Mouse (Mus musculus) embryo, embryonic 11 days (tissue): Measurements from ENCODE around the gene Ano10.
"Not testable (repeated sequence)": the region's sequence is repeated elsewhere in the genome, so short reads cannot be mapped to it uniquely, and the experiment has no call there.

Experiments used
- DNase-seq: peaks from one replicate; pipeline ENCODE4 v3.0.0-alpha.2; 2015

The Ano10 gene

DNA sequence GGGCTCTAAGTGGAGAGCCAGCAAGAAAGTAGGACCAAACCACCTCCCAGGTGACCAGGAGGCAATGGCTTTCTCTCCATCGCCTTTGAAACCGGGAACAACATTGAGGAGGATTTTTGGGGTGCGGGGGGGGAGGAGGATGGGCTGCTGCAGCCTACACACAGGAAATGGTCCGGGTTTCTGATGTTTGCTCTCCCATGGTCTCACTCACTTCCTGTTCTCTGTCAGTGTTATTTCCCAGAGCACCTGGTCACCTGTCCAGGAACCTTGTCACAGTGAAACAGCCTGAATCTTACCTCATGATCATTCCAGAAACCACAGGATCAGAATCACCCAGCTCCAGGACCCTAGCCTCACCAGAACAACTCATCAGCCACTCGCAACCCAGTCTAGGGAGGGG is 100.4 kb downstream of the Ano10 start:
- DNase-seq, result no peak

- DNase-seq, result no peak
Measured at GRCm38 (mm10) chr9:122193361-122193760, 100.9 kb downstream of the Ano10 start.

- no peak for DNase-seq
Measured at GRCm38 (mm10) chr9:122188724-122189123, 105.5 kb downstream of the Ano10 start.

DNA sequence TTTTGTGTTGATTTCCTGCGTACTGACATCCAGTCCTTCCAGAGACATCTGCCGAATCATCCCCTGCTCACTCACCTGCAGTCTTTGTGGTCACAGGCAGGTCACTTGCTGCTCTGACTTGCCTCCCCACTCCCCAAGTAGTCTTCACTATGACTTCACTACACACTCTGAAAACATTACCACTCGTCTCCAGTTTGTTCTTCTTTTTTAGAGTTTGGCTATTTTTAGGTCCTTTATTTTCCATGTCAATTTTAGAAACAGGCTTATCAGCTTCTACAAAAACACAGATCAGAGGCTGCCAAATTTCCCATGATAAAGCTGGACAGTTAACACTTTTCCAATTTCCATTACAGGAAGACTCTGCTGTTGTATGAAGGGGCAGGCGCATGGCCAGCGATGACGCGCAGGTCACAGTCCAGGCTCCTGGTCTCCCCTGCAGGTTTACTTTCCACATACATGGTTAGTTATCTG is 106.7 kb downstream of the Ano10 start:
- no peak for DNase-seq

GRCm38 (mm10) chr9:122186643-122187226 is 107.5 kb downstream of the Ano10 start:
- DNase-seq, result no peak

DNA sequence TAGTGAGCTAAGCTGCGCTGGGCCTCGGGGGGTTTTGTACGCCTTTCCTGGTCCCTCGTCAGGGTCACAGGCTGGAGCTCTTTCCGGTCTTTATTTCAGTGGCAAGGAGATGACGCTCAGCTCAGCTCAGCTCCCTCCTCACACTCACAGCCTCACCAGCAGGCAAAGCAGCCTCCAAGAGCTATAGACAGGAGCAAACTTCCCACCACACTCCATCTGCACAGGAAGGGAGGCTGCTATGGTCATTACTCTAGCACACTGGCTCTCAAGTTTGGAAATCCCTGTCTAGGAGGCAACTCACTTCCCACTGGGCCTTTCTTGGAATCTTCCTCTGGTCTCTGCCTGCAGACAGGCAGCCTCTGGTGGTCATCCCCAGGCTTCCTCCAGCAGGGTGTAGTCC is 108.3 kb downstream of the Ano10 start:
- no peak for DNase-seq

- peak; percentile 77 for DNase-seq
Measured at GRCm38 (mm10) chr9:122185061-122185460, 109.2 kb downstream of the Ano10 start.

DNA sequence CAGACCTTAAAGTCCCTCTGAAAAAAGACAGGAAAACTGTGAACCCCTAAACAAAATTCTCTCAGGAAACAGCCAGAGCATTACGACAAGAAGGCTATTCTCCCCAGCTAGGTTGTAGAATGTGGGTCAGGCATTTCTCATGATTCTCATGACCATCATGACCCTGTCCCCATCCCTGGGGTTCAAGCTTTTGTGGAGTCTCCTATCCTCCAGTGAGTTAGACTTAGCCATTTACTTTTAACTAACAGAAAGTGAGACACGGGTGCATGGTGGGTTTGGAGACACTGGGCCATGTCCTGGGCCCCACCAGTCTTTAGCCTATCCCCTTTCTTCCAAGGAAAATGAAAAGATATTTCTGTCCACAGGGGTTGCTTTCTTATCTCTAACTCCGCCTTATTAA is 109.9 kb downstream of the Ano10 start:
- no peak for DNase-seq

- DNase-seq, result no peak
Measured at GRCm38 (mm10) chr9:122183074-122183473, 111.1 kb downstream of the Ano10 start.

DNA sequence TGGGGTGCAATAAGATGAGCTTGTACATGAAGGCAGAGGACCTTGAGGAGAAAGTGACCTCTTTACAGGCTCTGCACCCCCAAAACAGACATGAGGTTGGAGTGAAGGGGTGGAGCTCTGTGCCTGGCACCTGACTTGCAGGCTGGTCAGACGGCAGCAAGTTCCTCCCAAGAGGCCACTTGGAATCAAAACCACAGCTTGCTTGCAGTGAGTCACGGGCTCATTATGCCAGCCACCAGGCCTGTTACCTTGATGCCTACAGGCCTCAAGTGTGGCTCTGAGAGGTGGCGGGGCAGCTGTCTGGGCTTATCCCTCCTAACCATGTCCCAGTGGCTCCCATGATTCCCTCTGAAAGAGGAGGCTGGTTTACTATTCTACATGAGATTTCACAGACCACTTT is 114.1 kb downstream of the Ano10 start:
- no peak for DNase-seq

DNA sequence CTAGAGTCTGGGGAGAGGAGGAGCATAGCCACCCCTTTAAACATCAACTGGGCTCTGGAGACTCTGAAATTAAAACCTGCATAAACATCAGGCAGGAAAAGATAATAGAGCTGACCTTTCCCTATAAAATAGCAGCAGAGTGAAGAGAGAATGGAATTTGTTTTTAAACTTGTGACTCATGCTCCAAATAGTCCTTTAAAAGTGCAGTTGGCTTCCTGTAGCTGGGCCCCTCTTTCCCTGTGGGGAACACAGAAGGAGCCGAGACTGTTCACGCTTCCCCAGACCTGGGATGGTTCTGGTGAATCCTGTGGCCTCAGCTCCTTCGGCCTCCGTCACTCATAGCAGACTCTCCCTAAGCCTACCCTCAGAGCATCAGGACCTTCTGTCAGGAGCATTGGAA is 115.8 kb downstream of the Ano10 start:
- DNase-seq, result no peak

- DNase-seq, result no peak
Measured at GRCm38 (mm10) chr9:122177256-122178220, 116.7 kb downstream of the Ano10 start.

DNA sequence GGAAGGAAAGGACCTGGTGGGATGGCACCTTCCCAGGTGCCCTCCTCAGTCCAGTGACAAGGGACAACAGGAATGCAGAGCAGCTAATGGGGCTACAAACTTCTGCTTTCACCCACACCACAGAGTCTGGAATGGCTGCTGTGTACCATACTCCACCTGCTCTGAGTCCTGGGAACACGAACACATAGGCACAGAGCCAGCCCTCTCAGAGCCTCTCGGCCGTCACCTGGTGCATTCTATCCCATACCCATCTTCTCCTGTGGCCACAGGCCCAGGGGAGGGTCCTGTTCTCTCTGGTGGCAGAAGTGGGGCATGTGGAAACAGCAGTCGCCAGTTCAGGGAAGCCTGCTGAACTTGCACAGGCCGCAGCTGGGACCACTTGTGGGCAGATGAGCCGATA is 119.5 kb downstream of the Ano10 start:
- no peak for DNase-seq

- DNase-seq, result no peak
Measured at GRCm38 (mm10) chr9:122173405-122174233, 120.6 kb downstream of the Ano10 start.

- DNase-seq, result no peak
Measured at GRCm38 (mm10) chr9:122172612-122173186, 121.5 kb downstream of the Ano10 start.

DNA sequence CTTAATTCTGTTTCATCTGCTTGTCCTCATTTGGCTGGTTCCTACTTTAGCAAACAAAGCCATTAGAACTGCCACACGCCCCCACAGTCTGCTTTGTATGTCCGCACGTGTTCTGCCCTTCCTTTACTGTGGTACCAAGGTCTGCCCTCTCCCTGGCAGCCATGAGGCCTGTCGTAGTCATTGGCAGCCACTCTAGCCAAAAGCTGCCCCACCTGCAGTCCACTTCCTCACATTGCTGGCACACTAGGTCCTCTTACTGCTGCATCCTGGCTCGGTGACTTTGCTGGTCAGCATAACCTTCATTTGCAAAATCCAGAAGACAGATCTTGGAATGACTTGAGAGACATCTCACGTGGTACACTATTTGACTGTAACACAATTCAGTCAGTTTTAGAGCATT is 124.3 kb downstream of the Ano10 start:
- no peak for DNase-seq

GRCm38 (mm10) chr9:122167719-122168118 is 126.5 kb downstream of the Ano10 start:
- not testable (repeated sequence) for DNase-seq

DNA sequence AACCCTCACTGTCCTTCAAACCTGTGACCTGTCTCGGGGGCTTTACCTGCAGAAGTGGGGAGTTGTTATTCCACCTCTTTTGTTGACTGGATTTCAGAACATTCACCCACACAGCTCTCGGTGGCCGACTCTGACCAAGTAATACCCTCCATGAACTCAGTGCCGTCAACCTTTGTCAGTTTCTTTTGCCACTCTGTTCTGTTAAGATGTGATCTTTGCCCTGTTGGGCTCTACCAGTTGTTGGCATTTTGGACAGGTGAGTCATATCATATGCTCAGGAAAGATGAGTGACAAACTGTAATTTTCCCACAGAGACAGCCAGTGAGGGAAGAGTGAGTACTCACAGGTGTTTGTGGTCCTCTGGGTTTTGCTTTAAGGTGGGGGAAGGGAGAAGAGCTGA is 129.7 kb downstream of the Ano10 start:
- DNase-seq, result no peak

- no peak for DNase-seq
Measured at GRCm38 (mm10) chr9:122157079-122157441, 137.2 kb downstream of the Ano10 start.

- DNase-seq, result no peak
Measured at GRCm38 (mm10) chr9:122156389-122157078, 137.7 kb downstream of the Ano10 start.

- no peak for DNase-seq
Measured at GRCm38 (mm10) chr9:122155193-122155592, 139.0 kb downstream of the Ano10 start.

GRCm38 (mm10) chr9:122153436-122153835 is 140.8 kb downstream of the Ano10 start:
- DNase-seq, result no peak
